Mouse (Mus musculus): ENCODE results near the gene Olfr1506. TPM values are rescaled to one million over a fixed set of nuclear protein-coding genes. Genes with fewer than 3 reads are reported as not detected.

The Olfr1506 gene
- polyA plus RNA-seq, 1 experiment from 2014 or later = not detected

Other genes starting within 250 kb of the Olfr1506 start
- gene Olfr1261, start 233.3 kb downstream of the Olfr1506 start, polyA plus RNA-seq (2015; fragmentation: Nextera tagmentation; extraction: Ambion mirVana) = not detected in 2 replicates
- gene Olfr1262, start 224.3 kb downstream of the Olfr1506 start, polyA plus RNA-seq (2015; fragmentation: Nextera tagmentation; extraction: Ambion mirVana) = not detected in 2 replicates
- gene Olfr1263, start 212.4 kb downstream of the Olfr1506 start, polyA plus RNA-seq (2015; fragmentation: Nextera tagmentation; extraction: Ambion mirVana) = not detected in 2 replicates
- not detected in 2 replicates for gene Olfr1264, start 198.9 kb downstream of the Olfr1506 start, polyA plus RNA-seq (2015; fragmentation: Nextera tagmentation; extraction: Ambion mirVana)
- not detected in 2 replicates for gene Olfr1265, start 189.2 kb downstream of the Olfr1506 start, polyA plus RNA-seq (2015; fragmentation: Nextera tagmentation; extraction: Ambion mirVana)
- gene Olfr140, start 160.9 kb downstream of the Olfr1506 start, polyA plus RNA-seq (2015; fragmentation: Nextera tagmentation; extraction: Ambion mirVana) = not detected in 2 replicates
- gene Olfr1269, start 103.1 kb downstream of the Olfr1506 start, polyA plus RNA-seq (2015; fragmentation: Nextera tagmentation; extraction: Ambion mirVana) = not detected in 2 replicates
- not detected in 2 replicates for gene Olfr32, start 82.2 kb downstream of the Olfr1506 start, polyA plus RNA-seq (2015; fragmentation: Nextera tagmentation; extraction: Ambion mirVana)
- not detected in 2 replicates for gene Olfr1270, start 71.4 kb downstream of the Olfr1506 start, polyA plus RNA-seq (2015; fragmentation: Nextera tagmentation; extraction: Ambion mirVana)
- gene Olfr142, start 33.1 kb upstream of the Olfr1506 start, polyA plus RNA-seq (2015; fragmentation: Nextera tagmentation; extraction: Ambion mirVana) = not detected in 2 replicates
- not detected in 2 replicates for gene Olfr1271, start 46.5 kb upstream of the Olfr1506 start, polyA plus RNA-seq (2015; fragmentation: Nextera tagmentation; extraction: Ambion mirVana)
- not detected in 2 replicates for gene Olfr1272, start 68.3 kb upstream of the Olfr1506 start, polyA plus RNA-seq (2015; fragmentation: Nextera tagmentation; extraction: Ambion mirVana)
- 0.08 TPM in 1 of 2 replicates, not detected in the other for gene Gm13769, start 97.7 kb upstream of the Olfr1506 start, polyA plus RNA-seq (2015; fragmentation: Nextera tagmentation; extraction: Ambion mirVana)
- not detected in 2 replicates for gene Olfr1274-ps, start 174.2 kb upstream of the Olfr1506 start, polyA plus RNA-seq (2015; fragmentation: Nextera tagmentation; extraction: Ambion mirVana)

Measured in midbrain, embryonic 16.5 days (tissue).